Comparison of ENCODE assay signal across 22 mouse cellular contexts in genomic region chr10:105114927-105115326, GRCm38 (mm10).
"Had no signal": no experiment of that assay in that cellular context is flagged by ENCODE, and none has a peak within 500 bp of the region (broad histone marks: within the 10 kb centered on the region; RNA-seq: fewer than 3 reads in every experiment).

No protein-coding gene starts in this region.

- H3K4me1 ChIP-seq: kidney, embryonic 15.5 days; midbrain, embryonic 12.5 days; neural tube, embryonic 12.5 days; neural tube, embryonic 15.5 days had no signal

- H3K36me3 ChIP-seq: kidney, embryonic 15.5 days; limb, embryonic 12.5 days; limb, embryonic 15.5 days; midbrain, embryonic 12.5 days; midbrain, embryonic 15.5 days; neural tube, embryonic 12.5 days; neural tube, embryonic 15.5 days had no signal

- H3K27ac ChIP-seq: kidney, embryonic 15.5 days; limb, embryonic 12.5 days; limb, embryonic 15.5 days; liver, embryonic 14.5 days; macrophage; midbrain, embryonic 12.5 days; midbrain, embryonic 15.5 days; neural tube, embryonic 12.5 days; neural tube, embryonic 15.5 days had no signal

- H3K27me3 ChIP-seq: kidney, embryonic 15.5 days; limb, embryonic 12.5 days; limb, embryonic 15.5 days; midbrain, embryonic 12.5 days; midbrain, embryonic 15.5 days; neural tube, embryonic 12.5 days; neural tube, embryonic 15.5 days had no signal

- H3K9me3 ChIP-seq: kidney, embryonic 15.5 days; limb, embryonic 12.5 days; limb, embryonic 15.5 days; midbrain, embryonic 12.5 days; midbrain, embryonic 15.5 days; neural tube, embryonic 12.5 days; neural tube, embryonic 15.5 days had no signal

- ATAC-seq: liver, postnatal 0 days; lung, postnatal 0 days; midbrain, embryonic 15.5 days had no signal

- H3K4me3 ChIP-seq: kidney, embryonic 15.5 days; limb, embryonic 12.5 days; limb, embryonic 15.5 days; midbrain, embryonic 12.5 days; midbrain, embryonic 15.5 days; neural tube, embryonic 12.5 days; neural tube, embryonic 15.5 days had no signal

- DNase-seq: kidney, adult 11 months; kidney, adult 8-10 months; kidney, postnatal 10 days; kidney, postnatal 36 days; left cerebral cortex, postnatal 4 days; liver, postnatal 0 days; lung, embryonic 14.5 days; right cerebral cortex, adult 18-20 months; right cerebral cortex, postnatal 25 days; spleen, adult 18-20 months; thymus, adult 18-20 months; thymus, postnatal 36 days had no signal
